Mouse (Mus musculus): Measurements from ENCODE around the gene Fhl3. TPM values are rescaled to one million over a fixed set of nuclear protein-coding genes. Genes with fewer than 3 reads are reported as not detected.
"Not testable (repeated sequence)": the region's sequence is repeated elsewhere in the genome, so short reads cannot be mapped to it uniquely, and the experiment has no call there.

Gene Fhl3
- polyA plus RNA-seq, 1 experiment from 2014 or later, result 3.8 TPM

DNA sequence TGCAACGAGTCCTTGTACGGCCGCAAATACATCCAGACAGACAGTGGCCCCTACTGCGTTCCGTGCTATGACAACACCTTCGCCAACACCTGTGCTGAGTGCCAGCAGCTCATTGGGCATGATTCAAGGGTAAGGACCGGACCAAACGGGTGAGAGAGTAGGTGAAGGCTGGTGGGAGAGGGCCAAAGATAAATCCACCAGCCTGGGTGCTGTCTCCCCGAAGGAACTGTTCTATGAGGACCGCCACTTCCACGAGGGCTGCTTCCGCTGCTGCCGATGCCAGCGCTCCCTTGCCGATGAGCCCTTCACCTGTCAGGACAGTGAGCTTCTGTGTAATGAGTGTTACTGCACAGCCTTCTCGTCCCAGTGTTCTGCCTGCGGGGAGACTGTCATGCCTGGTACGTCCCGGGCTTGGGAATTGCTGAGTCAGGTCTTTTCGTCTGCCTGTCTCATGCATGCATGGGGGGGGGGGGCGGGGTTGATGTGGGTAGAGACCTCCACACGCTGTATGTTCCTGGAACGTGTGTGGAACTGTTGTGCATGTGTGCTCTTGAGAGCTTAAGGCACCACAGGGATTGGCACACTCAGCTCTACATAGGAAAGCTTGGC is 5.3 kb downstream of the Fhl3 start:
- WGBS, result 83% methylated on average over 23 of the region's 23 CpGs
- H3K4me3 ChIP-seq (ENCODE audit: low read depth, low read length), result no peak overlapping the region
- no peak for ATAC-seq
- no peak overlapping the region; the same call in 1 of the 2 replicates for H3K27ac ChIP-seq (ENCODE audit: low read depth, low read length)
- no peak for TF ChIP-seq CTCF (IDR thresholded peaks at IDR 0.05; ENCODE audit: low read depth)
- H3K4me2 ChIP-seq (replicated peaks; ENCODE audit: low read depth), result no peak overlapping the region
- H3K27me3 ChIP-seq (replicated peaks; ENCODE audit: control insufficient read depth, insufficient read depth, low read length), result no peaks in the 10 kb centered on the region
- H3K9me3 ChIP-seq (ENCODE audit: control insufficient read depth), result no peaks in the 10 kb centered on the region
- peaks cover 10% of the 10 kb centered on the region; the same call in 1 of the 2 replicates for H3K36me3 ChIP-seq (ENCODE audit: control insufficient read depth, insufficient read depth)
- H3K4me1 ChIP-seq (replicated peaks; ENCODE audit: control insufficient read depth, insufficient read depth, low read length), result peaks cover 10% of the 10 kb centered on the region; the same call in 1 of the 2 replicates
- no peak overlapping the region for H3K9ac ChIP-seq (ENCODE audit: low read depth, low read length)

DNA sequence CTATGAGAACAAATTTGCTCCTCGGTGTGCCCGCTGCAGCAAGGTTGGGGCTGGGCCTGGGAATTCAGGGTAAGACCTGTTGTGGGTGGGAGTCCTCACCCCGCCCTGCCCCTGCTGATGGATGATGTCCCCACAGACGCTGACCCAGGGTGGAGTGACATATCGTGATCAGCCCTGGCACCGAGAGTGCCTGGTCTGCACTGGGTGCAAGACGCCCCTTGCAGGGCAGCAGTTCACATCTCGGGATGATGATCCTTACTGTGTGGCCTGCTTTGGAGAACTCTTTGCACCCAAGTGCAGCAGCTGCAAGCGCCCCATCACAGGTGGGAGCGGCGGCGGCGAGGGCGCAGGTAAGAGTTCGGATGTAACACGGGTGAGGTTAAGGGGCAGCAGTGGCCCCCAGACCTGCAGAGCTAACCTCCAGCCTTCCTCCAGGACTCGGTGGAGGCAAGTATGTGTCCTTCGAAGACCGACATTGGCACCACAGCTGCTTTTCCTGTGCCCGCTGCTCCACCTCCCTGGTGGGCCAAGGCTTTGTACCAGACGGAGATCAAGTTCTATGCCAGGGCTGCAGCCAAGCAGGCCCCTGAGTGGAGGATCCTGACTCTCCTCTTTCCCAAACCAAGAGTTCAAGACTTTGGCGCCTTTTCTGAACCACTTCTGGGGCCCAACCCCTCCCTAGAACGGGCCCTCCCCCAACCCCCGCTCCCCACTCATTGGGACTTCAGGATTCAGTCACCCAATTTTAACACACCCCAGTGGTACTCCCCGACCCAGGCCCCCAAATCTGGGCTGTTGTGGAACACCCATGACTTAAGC is 7.1 kb downstream of the Fhl3 start:
- not testable (repeated sequence) for H3K9me3 ChIP-seq (ENCODE audit: control insufficient read depth); H3K36me3 ChIP-seq (ENCODE audit: control insufficient read depth, insufficient read depth); H3K27ac ChIP-seq (ENCODE audit: low read depth, low read length); H3K4me2 ChIP-seq (replicated peaks; ENCODE audit: low read depth); ATAC-seq; H3K27me3 ChIP-seq (replicated peaks; ENCODE audit: control insufficient read depth, insufficient read depth, low read length); H3K9ac ChIP-seq (ENCODE audit: low read depth, low read length); H3K4me3 ChIP-seq (ENCODE audit: low read depth, low read length)
- 89% methylated on average over 25 of the region's 25 CpGs for WGBS
- peaks cover 10% of the 10 kb centered on the region; the same call in 1 of the 2 replicates for H3K4me1 ChIP-seq (replicated peaks; ENCODE audit: control insufficient read depth, insufficient read depth, low read length)

DNA sequence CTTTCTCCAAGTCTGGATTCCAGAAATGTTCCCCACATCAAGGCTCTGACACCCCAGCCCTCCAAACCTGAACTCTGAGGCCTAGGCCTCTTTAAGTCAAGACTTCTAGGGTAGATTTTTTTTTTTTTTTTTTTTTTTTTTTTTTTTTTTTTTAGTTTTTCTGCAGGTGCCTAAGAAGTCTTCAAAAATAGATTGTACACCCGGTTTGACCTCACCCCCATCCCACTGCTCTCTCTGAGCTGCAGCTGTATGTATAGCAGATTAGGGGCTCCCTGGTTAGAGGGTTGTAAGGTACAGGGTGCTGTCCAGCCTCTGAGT is 7.7 kb downstream of the Fhl3 start:
- peaks cover 10% of the 10 kb centered on the region; the same call in 1 of the 2 replicates for H3K4me1 ChIP-seq (replicated peaks; ENCODE audit: control insufficient read depth, insufficient read depth, low read length)
- 6% methylated on average over 1 of the region's 1 CpGs for WGBS
- H3K9ac ChIP-seq (ENCODE audit: low read depth, low read length), result not testable (repeated sequence)

DNA sequence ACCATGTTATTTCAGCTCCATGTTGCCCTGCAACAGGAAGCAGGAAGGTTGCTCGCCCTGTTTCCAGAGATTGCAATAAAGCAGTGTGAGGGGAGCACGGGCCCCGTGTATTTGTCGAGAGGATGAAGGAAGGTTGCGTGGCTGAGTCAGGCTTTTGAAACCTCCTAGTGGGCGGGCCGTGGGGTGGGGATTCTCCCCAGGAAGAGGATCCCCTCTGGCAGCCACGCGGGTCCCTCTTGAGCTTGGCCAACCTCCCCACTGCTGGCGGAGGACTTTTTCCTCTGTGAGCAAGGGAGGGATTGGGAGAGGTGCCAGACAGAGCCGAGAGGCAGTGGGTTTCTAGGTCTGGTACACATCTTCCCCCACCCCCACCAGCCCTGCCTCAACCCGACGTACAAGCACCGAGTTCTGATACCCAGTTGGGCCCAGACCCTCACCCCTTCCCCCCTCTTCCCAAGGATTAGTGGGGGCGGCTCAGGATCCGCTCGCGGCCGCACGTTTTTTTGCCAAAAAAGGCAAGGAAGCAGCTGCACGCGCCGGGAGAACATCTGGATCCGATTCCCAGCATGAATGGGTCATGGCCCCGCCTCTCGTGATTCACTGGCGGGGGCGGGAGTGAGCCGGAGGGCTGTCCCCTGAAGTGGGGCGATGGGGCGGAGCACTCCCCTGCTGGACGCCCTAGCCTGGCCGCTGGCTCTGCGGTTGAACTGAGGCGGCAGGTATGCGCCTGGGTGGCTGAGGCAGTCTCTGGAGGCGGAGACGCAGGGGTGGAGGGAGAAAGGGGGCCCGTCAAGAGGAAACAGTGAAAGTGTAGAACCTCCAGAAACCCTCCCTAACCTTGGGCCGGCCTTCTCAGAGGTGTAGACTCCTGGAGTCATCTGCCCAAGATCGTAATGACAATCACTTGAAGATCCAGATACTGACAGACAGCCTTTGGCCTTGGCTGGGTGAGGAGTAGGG is 8.3 kb downstream of the Fhl3 start:
- Histone ChIP-seq H3K4me1 (replicated peaks; ENCODE audit: control insufficient read depth, insufficient read depth, low read length) (peaks cover 10% of the 10 kb centered on the region; the same call in 1 of the 2 replicates), H3K27me3 (replicated peaks; ENCODE audit: control insufficient read depth, insufficient read depth, low read length) (no peaks in the 10 kb centered on the region), H3K27ac (ENCODE audit: low read depth, low read length) (peak overlapping the region; percentile 83), H3K4me2 (replicated peaks; ENCODE audit: low read depth) (peak overlapping the region; percentile 81), H3K9ac (ENCODE audit: low read depth, low read length) (peak overlapping the region; percentile 34), H3K36me3 (ENCODE audit: control insufficient read depth, insufficient read depth) (peaks cover 10% of the 10 kb centered on the region; the same call in 1 of the 2 replicates), H3K9me3 (ENCODE audit: control insufficient read depth) (no peaks in the 10 kb centered on the region), H3K4me3 (ENCODE audit: low read depth, low read length) (peak overlapping the region; percentile 46)
- under 1% methylated on average over 41 of the region's 41 CpGs for WGBS
- TF ChIP-seq CTCF (IDR thresholded peaks at IDR 0.05; ENCODE audit: low read depth), result peak; percentile 60
- ATAC-seq, result peak; percentile 82

More for the DNA sequence above, 7.7 kb downstream of the Fhl3 start:
- H3K27me3 ChIP-seq (replicated peaks; ENCODE audit: control insufficient read depth, insufficient read depth, low read length); ATAC-seq; H3K4me3 ChIP-seq (ENCODE audit: low read depth, low read length); H3K27ac ChIP-seq (ENCODE audit: low read depth, low read length); H3K9me3 ChIP-seq (ENCODE audit: control insufficient read depth); H3K36me3 ChIP-seq (ENCODE audit: control insufficient read depth, insufficient read depth): not testable (repeated sequence)
- peak overlapping the region; percentile 81 for H3K4me2 ChIP-seq (replicated peaks; ENCODE audit: low read depth)

DNA sequence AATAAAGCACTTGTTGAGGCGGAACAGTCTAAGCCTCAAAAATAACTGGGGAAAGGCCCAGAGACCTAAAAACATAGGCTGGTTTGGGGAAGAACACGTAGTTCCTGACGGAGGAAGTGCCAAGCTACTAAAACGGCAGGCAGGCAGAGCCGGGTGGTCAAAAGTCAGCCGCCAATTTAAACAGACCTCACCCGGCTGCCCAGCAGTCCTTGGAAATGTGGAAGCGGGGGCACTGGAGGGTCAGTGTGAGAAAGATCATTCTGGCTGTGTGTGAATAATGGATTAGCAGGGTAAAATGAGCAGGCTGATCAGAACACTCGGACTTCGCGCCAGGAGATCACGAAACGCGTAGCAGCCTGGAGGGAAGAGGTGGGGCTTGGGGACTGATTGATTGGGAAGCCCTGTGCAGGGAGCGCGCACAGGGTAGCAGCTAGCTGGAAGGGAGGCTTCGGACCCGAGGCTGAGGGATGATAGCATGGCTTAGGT is 9.5 kb downstream of the Fhl3 start:
- H3K9ac ChIP-seq (ENCODE audit: low read depth, low read length), result no peak overlapping the region

More for the DNA sequence above, 9.5 kb downstream of the Fhl3 start:
- H3K27ac ChIP-seq (ENCODE audit: low read depth, low read length), result peak overlapping the region; percentile 57
- peak overlapping the region; percentile 19 for H3K4me3 ChIP-seq (ENCODE audit: low read depth, low read length)
- WGBS, result 3% methylated on average over 18 of the region's 18 CpGs
- 0 out of 2 replicates have a peak, but pooled peaks cover 5% of the 10 kb centered on the region for H3K4me1 ChIP-seq (replicated peaks; ENCODE audit: control insufficient read depth, insufficient read depth, low read length)
- no peak for ATAC-seq
- H3K9me3 ChIP-seq (ENCODE audit: control insufficient read depth), result no peaks in the 10 kb centered on the region
- TF ChIP-seq CTCF (IDR thresholded peaks at IDR 0.05; ENCODE audit: low read depth), result peak; percentile 1; the same call in 1 of the 2 replicates
- peaks cover 10% of the 10 kb centered on the region; the same call in 1 of the 2 replicates for H3K36me3 ChIP-seq (ENCODE audit: control insufficient read depth, insufficient read depth)
- no peaks in the 10 kb centered on the region for H3K27me3 ChIP-seq (replicated peaks; ENCODE audit: control insufficient read depth, insufficient read depth, low read length)
- peak overlapping the region; percentile 81 for H3K4me2 ChIP-seq (replicated peaks; ENCODE audit: low read depth)

Measured in intestine, postnatal 0 days (tissue).